Mouse (Mus musculus) CD4-positive helper T cell, adult 2 months (primary cell): Measurements from ENCODE around the gene Astn1.

ENCODE experiments used
- DNase-seq: peaks from one replicate; pipeline ENCODE4 v3.0.0-alpha.2; 2012; ENCODE audit warnings: low read depth, missing footprints, low spot score

The Astn1 gene

GRCm38 (mm10) chr1:158516558-158516957 is 154.5 kb downstream of the Astn1 start:
- no peak for DNase-seq

DNA sequence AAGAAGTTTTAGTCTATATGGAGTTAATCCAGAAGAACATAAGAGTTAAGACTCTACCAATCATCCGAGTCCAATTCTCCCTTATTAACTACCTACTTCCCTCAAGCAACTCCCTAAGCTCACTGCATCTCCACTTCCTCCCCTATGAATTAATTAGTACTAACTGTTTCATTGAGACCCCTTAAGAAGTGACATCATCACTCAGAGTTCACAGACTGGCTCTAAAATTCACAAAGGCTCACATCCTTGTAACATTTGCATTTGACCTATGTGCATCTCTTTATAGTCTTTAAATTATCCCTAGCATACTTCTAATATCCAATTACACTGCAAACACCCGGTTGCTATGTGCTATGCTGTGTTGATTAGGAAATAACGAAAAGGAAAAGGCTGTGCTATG is 174.1 kb downstream of the Astn1 start:
- DNase-seq: no peak

GRCm38 (mm10) chr1:158536867-158537266 is 174.8 kb downstream of the Astn1 start:
- no peak for DNase-seq

DNA sequence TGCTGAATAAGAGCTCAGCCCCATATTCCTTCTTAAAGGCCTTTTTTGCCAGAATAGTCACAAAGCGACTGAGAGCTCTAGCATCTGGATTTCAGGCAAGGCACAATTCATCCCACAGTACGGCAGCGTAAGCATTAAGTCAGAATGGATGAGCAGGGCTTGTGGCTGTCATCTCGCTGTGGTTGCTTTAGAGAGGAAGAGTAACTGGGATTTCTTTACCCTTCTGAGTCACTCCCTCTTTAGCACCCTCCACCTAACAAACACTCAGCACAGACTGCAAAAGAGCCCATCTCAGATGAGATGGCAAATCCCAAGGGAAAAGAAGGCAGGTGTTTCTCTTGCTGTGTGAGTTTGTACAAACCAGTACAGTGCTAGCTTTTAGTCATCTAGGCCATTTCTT is 183.0 kb downstream of the Astn1 start:
- no peak for DNase-seq

- no peak for DNase-seq
These were observed 184.4 kb downstream of the Astn1 start for GRCm38 (mm10) chr1:158546513-158546912.

DNA sequence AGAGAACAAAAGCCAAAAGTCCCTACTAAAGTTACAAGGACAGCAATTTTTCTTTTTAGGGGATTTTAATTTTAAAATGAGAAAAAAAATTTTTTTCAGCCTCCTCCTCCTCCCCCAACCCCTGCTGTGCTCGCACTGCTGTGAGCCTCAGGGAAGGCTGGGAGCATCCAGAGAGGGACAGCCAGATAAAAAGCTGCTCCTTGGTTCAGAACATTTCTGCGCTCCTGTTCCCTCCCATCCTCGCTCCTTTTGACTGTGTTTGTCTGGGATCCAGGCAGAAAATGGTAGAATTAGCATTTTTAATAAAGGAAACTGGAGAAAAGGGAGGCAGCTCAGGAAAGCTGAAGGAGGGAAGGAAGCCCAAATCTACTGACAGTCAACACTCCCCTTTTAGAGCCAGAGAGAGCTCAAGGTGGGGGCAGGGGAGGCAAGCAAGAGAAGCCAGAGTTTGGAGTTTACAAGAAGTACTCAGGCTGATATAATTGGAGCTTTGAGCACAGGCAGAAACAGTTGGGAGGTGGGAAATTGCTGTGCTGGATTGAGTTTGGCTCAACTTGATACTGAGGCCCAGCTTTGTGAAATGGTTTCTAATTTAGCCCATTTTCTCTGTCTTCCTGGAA is 185.6 kb downstream of the Astn1 start:
- no peak for DNase-seq

DNA sequence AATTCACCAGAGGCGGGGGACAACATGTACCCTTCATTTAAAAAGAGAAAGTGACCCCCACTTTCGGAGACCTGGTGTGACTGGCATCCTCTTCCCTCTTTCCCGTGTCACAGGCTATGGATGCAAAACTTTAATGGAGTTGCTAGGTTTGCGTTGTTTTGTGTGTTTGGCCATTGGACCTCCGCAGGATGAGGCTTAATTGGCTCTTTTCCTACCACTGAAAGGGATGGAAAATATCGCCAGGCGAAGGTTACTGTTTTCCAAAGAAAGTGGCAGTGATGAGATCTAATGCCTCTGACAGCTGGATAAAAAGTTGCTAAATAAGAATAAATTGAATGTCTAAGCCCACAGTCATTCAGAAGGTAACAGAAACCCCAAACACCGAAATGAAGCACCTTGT is 186.2 kb downstream of the Astn1 start:
- no peak for DNase-seq

DNA sequence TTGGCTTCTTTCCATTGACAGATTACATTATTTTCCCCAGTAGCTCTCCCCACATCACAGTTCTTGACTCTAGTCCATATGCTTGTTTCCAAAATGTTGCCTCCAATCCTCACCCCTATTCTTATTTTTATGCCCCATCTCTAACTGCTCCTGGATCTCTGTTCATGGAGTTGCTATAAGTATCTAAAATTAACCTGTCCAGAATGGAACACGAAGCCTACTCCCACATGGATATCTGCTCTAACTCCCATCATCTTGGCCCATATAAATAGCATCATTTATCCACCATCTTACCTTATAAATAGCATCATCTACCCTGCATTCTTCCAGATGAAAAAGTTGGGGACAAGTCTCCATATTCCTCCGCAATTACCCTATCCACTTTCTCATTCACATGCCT is 187.5 kb downstream of the Astn1 start:
- no peak for DNase-seq

DNA sequence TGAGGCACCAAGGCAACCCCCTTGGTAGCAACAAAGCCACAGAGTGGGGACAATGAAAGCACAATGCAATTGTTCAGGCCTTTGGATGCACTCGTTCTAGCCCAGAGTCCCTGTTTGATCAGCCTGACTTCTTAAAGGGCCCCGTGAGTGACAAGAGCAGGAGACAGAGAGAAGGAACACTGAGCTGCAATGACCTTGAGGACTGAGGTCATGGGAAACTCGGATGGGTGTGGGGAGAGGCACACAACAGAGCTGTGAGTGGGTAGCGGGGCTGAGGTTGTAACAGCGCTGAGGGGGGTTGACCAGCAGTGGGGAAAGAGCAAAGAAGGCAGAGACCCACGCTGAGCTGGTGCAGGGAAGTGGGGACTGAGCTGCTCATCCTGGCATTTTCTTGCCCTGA is 189.9 kb downstream of the Astn1 start:
- no peak for DNase-seq

- no peak for DNase-seq
These were observed 191.3 kb downstream of the Astn1 start for GRCm38 (mm10) chr1:158553341-158553740.

GRCm38 (mm10) chr1:158554020-158554505 is 192.0 kb downstream of the Astn1 start:
- DNase-seq: no peak

DNA sequence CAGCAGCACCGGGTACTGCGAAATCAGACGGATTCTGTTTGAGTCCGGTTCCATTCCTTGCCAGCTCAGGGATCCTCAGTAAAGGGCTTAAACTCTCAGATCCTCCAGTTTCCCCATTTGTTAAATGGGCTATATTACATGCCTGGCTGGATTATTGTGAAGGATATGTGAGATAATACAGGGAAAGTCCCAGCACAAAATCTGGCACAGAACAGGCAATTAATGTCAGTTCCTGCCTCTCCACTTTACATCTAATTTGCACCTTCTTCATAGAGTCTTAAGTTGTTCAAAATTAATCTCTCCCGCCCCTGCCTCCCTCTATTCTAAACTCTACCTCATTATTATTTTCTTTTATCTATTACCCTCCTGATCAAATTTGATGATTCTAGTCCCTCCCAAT is 211.1 kb downstream of the Astn1 start:
- DNase-seq: no peak

GRCm38 (mm10) chr1:158573597-158573996 is 211.5 kb downstream of the Astn1 start:
- no peak for DNase-seq

GRCm38 (mm10) chr1:158575997-158576396 is 213.9 kb downstream of the Astn1 start:
- DNase-seq: no peak

DNA sequence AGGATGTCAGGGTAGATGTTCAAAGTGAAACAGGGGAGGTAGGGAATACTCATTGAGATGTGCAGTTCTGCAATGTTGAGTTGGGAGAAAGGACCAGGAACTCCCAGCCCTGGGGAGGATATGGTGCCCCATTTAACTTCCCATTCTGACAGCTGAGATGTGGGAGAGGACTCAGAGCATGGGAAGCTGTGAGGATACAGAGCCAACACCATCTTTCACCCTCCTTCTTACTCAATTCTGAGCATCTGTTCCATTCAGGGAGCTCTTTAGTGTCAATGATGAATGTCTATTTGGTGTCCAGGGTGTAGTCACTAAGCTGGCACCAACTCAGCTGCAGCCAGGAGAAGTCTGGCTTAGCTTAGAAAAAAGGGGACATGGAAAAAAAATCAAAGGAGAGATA is 219.7 kb downstream of the Astn1 start:
- no peak for DNase-seq

GRCm38 (mm10) chr1:158588903-158589302 is 226.8 kb downstream of the Astn1 start:
- DNase-seq: no peak

DNA sequence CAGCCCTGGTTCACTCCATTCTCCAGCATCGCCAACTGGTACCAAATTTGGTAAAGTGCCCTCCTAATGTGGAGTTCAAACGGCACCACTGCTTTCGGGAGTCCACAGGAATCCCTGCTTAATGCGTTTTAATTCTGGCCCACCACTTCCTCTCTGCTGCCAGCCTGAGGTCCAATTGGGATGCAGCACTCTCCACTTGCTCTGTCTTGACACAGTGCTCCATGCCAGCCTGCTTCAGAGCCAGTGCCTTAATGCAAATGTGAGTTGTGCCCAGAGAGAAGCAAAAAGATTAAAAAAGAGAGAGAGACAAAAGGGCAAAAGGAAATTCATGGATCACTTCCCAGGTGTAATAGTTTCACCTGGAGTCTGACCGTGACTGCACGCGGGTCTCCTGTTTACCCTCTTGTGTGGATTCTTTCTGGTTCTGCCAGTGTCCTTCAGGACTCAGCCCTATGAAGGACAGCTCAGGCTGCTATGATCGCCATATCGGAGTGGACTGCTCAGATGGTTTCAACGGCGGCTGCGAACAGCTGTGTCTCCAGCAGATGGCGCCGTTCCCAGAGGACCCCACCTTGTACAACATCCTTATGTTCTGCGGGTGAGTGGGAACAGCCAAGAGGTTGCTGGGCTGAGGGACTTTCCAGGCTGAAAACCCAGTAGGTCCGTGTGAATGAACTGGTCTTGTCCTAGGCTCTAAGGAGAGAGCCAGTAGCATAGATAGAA is 234.8 kb downstream of the Astn1 start:
- no peak for DNase-seq

GRCm38 (mm10) chr1:158597996-158598395 is 235.9 kb downstream of the Astn1 start:
- DNase-seq: no peak

- no peak for DNase-seq
These were observed 237.4 kb downstream of the Astn1 start for GRCm38 (mm10) chr1:158599435-158599834.

DNA sequence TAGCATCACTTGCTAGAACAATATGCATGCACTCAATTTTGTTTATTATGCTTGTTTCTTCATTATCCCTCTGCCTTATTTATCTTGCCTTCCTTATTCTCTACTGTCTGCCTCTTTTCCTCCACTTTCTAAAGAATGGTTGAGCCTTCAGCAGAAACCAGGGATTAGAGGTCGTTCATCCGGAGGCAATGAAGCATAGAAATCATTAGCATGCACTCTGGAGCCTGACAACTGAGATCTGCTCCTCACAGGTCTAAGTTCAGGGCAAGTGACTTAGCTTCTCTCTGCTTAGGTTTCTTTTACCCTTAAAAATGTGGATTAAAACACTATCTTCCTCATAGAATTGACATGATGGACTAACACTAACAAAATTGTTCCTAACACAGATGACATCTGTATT is 241.0 kb downstream of the Astn1 start:
- no peak for DNase-seq

DNA sequence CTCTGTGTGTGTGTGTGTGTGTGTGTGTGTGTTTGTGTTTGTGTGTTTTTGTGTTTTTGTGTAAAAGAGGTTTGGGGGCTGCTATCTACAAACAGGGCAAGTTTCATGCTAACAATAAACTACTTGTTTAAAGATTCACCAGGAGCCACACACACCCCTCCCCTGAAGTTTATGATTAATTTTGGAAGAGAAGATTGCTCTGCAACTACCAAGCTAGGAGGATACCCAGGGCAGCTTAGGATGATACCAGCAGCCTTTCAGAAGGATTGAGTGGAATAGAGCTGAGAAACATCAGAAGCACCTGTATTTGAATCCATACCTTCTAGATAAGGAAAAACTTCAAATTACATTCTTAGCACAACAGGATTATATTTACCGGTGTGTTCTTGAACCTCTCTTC is 242.1 kb downstream of the Astn1 start:
- DNase-seq: no peak

- DNase-seq: no peak
These were observed 243.5 kb downstream of the Astn1 start for GRCm38 (mm10) chr1:158605597-158605996.

- no peak for DNase-seq
These were observed 244.3 kb downstream of the Astn1 start for GRCm38 (mm10) chr1:158606324-158606723.
